Mouse (Mus musculus): ENCODE data around the gene Man2c1.

- TF ChIP-seq CTCF (IDR thresholded peaks at IDR 0.05) (no peak), EP300 (IDR thresholded peaks at IDR 0.05) (no peak)
Measured at GRCm38 (mm10) chr9:57141417-57142353, 11.2 kb downstream of the Man2c1 start.
